Mouse (Mus musculus): ENCODE measurements around the gene Atp8a2.
A peak's percentile ranks its signal among the peaks of the same experiment; 100 is the strongest.

Gene Atp8a2

GRCm38 (mm10) chr14:59919865-59920264, 277.1 kb downstream of the Atp8a2 start:
- no peak for DNase-seq (ENCODE audit: low spot score in 2 of 2)

- DNase-seq (ENCODE audit: low spot score in 2 of 2), result no peak
These were observed 293.4 kb downstream of the Atp8a2 start for GRCm38 (mm10) chr14:59903484-59904130.

GRCm38 (mm10) chr14:59893971-59894370, 303.0 kb downstream of the Atp8a2 start:
- no peak for DNase-seq (ENCODE audit: low spot score in 2 of 2)

GRCm38 (mm10) chr14:59892084-59892483, 304.9 kb downstream of the Atp8a2 start:
- no peak for DNase-seq (ENCODE audit: low spot score in 2 of 2)

GRCm38 (mm10) chr14:59891491-59891890, 305.5 kb downstream of the Atp8a2 start:
- DNase-seq (ENCODE audit: low spot score in 2 of 2), result no peak

- DNase-seq (ENCODE audit: low spot score in 2 of 2), result no peak
These were observed 306.2 kb downstream of the Atp8a2 start for GRCm38 (mm10) chr14:59890818-59891217.

GRCm38 (mm10) chr14:59890107-59890506, 306.9 kb downstream of the Atp8a2 start:
- DNase-seq (ENCODE audit: low spot score in 2 of 2), result no peak

- no peak for DNase-seq (ENCODE audit: low spot score in 2 of 2)
These were observed 308.5 kb downstream of the Atp8a2 start for GRCm38 (mm10) chr14:59888446-59888845.

- no peak for DNase-seq (ENCODE audit: low spot score in 2 of 2)
These were observed 308.9 kb downstream of the Atp8a2 start for GRCm38 (mm10) chr14:59888046-59888445.

GRCm38 (mm10) chr14:59887061-59887861, 309.7 kb downstream of the Atp8a2 start:
- DNase-seq (ENCODE audit: low spot score in 2 of 2), result no peak

GRCm38 (mm10) chr14:59883517-59884069, 313.4 kb downstream of the Atp8a2 start:
- no peak for DNase-seq (ENCODE audit: low spot score in 2 of 2)

GRCm38 (mm10) chr14:59880829-59881228, 316.1 kb downstream of the Atp8a2 start:
- DNase-seq (ENCODE audit: low spot score in 2 of 2), result no peak

- DNase-seq (ENCODE audit: low spot score in 2 of 2), result no peak
These were observed 318.7 kb downstream of the Atp8a2 start for GRCm38 (mm10) chr14:59878248-59878647.

GRCm38 (mm10) chr14:59876525-59876924, 320.5 kb downstream of the Atp8a2 start:
- DNase-seq (ENCODE audit: low spot score in 2 of 2), result no peak

- no peak for DNase-seq (ENCODE audit: low spot score in 2 of 2)
These were observed 328.6 kb downstream of the Atp8a2 start for GRCm38 (mm10) chr14:59868369-59868768.

- no peak for DNase-seq (ENCODE audit: low spot score in 2 of 2)
These were observed 329.2 kb downstream of the Atp8a2 start for GRCm38 (mm10) chr14:59867749-59868148.

- no peak for DNase-seq (ENCODE audit: low spot score in 2 of 2)
These were observed 331.0 kb downstream of the Atp8a2 start for GRCm38 (mm10) chr14:59866001-59866400.

GRCm38 (mm10) chr14:59862351-59862750, 334.6 kb downstream of the Atp8a2 start:
- no peak for DNase-seq (ENCODE audit: low spot score in 2 of 2)

GRCm38 (mm10) chr14:59859830-59860229, 337.1 kb downstream of the Atp8a2 start:
- DNase-seq (ENCODE audit: low spot score in 2 of 2), result no peak

- no peak for DNase-seq (ENCODE audit: low spot score in 2 of 2)
These were observed 338.3 kb downstream of the Atp8a2 start for GRCm38 (mm10) chr14:59858501-59859225.

GRCm38 (mm10) chr14:59853139-59853538, 343.8 kb downstream of the Atp8a2 start:
- peak; percentile 11 to 21 for DNase-seq (ENCODE audit: low spot score in 2 of 2)
